Mouse (Mus musculus) retina, adult 2 months (tissue): Measurements from ENCODE around the gene Ap1b1.
A peak's percentile ranks its signal among the peaks of the same experiment; 100 is the strongest.
"Not testable (repeated sequence)": the region's sequence is repeated elsewhere in the genome, so short reads cannot be mapped to it uniquely, and the experiment has no call there.

Experiments
- DNase-seq: peaks from one replicate; pipeline ENCODE4 v3.0.0-alpha.2; 2012; ENCODE audit warnings: low read depth, low spot score

The Ap1b1 gene

GRCm38 (mm10) chr11:5061413-5062139 is 75.0 kb downstream of the Ap1b1 start:
- DNase-seq, result no peak

- no peak for DNase-seq
Observed at GRCm38 (mm10) chr11:5062326-5062725, 75.7 kb downstream of the Ap1b1 start.

DNA sequence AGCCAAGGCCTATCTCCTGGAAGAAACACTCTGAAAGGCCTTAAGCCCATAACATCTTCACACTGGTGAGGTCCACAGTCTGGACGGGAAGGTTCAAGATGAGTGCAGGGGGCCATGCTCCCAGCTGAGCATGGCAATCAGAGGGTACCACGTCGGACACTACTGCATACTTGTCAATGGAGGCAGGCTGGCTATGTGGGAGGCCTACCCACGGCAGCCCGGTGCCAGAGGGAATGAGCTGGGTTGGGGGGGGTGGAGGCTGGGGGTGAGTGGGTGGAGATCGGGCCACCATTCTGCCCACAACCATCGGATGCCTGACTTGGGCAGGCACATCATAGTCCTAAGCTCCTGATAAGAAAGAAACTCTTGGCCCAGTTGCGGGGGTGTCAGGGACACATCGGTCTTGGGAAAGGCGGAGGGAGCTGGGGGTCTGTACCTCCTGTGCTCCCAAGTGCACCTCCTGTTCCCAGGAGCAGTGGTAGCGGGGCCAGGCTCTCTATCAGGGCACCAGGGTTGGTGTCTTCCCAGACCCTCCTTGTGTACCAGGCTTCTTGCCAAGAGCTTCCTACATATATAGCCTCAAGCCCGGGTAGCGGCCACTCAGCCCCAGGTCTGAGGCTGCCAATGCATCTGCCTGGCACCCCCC is 76.4 kb downstream of the Ap1b1 start:
- DNase-seq, result no peak

DNA sequence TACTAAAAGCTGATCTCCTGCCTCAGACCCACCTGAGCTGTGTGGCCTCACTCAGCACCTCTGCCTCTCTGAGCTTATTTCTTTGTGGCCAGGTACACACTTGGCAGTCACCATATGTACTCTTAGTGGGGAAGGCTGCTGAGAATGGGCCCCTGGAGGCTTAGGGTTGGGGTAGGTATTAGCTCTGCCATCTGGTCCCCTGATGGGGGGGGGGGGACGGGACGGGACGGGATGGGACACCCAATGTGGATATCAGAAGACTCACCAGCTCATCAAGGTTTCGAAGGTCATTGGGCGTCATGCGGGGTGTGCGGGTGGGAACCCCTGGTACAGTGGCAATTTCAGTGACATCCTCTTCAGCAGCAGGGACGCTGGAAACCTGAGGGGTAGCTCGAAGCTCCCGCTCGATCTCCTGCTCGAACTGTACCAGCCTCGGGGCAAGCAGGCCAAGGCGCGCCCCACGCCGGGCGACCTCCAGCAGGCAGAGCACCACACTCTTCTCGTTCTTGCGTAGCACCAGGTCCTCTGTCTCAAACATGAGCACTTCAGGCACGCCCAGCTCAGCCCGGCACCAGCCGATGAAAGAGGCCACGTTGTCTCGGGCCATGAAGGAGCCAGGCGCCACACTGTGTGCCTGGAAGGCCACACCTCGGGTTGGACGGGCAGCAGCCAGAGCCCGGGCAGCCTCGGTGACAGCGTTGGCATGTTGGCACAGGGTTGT is 77.1 kb downstream of the Ap1b1 start:
- no peak for DNase-seq

DNA sequence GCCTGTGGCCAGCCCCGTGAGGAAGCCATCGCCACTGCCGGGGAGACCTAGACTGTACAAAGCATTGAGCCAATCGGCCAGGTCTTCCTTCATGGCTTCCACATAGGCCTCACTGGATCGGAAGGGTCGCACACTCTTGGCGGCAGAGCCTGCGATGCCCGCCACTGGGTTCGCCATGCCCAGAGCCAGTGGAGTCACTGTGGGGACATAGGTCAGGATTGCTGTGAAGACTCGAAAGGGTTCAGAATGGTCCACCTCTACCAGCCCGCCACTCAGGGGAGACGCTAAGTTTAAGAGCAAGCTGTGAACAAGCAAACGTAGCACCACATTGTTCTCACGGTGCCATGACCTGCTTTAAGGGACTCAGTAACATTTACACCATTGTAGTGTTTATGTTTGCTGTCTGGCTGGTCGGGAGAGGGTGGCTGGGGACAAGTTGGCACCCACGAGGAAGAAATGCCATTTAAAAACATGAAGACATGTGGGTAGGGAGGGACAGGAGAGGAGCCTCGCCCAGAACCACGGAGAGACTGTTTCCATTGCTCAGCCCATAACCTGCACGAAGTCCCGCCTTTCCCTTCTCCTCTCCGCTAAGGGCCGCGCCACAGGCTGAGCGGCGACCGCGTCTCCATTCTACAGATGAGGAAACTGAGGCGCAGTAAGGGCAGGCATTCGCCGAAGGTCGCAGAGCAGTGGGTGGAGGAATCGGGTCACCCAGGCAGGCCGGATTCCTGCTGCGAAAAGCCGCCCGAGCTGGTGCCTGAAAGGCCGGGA is 77.8 kb downstream of the Ap1b1 start:
- no peak for DNase-seq

DNA sequence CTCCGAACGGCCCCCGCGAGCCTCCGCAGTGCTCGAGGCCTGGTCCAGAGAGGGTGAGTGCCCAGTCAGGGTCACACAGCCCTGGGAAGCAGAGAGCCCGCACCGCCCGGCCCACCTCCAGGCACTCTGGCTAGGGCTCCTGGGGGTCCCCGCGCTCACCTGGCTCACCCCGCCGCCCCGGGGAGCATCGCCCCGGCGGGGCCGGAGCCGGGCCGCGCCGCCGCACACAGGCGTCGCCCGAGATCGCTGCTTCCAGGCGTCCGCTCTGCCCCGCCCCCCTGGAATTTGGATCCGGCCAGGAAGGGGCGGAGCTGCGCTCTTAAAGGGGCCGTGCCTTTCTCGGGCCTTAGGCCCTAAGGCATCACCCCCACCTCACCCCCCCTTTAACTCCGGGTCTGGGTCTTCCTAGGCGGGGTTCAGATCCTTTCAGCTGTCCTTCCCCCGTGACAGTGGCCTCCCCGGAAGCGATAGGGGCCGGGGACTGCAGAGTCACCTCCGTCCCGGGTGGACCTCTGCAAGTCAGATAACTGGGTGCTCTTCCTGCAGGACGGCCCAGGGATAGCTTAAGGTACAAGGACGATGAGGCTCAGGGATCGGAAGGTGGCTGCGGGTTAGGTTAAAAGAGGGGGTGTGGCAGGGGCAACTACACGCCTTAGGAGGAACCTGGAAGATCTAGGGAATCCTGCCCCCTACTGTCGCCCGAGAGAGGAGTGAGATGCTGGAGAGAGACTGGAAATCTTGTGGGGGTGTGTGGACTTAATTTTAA is 78.6 kb downstream of the Ap1b1 start, which contains the start of gene Gas2l1:
Gene Gas2l1 (minus strand): TSS at position 272 of the 766 bp plus-strand sequence.
- DNase-seq, result peak; percentile 65

DNA sequence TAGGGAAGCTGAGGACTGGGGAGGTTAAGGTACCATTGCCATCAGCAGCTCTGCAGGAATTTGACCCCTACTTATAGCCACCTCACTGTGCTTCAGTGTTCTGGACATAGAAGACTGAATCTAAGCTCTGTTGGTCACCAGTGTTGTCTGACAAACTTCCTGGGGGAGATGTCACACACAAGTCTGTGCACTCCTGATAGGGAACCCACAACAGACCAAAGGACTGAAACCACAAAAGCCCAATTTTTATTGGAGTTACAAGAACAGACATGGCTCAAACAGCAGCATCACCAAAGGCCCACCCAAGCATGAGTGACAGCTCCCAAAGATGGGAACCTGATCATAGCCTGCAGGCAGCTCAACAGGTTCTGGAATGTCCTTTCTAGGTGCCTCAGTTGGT is 80.4 kb downstream of the Ap1b1 start:
- DNase-seq, result no peak

GRCm38 (mm10) chr11:5068126-5068971 is 81.7 kb downstream of the Ap1b1 start:
- no peak for DNase-seq

DNA sequence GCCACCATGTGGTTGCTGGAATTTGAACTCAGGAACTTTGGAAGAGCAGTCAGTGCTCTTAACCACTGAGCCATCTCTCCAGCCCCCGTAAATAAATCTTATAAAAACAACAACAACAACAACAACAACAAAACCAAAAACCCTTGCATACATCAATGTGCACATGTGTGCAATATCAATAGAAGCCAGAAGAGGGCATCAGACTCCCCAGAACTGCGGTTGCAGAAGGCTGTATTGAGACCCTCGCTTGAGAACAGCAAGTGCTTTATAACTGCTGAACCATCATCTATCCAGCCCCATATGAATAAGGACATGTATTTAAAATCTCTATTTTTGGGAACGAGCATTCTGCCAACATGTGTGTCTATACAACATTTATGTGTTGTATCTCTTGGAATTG is 88.3 kb downstream of the Ap1b1 start:
- no peak for DNase-seq

DNA sequence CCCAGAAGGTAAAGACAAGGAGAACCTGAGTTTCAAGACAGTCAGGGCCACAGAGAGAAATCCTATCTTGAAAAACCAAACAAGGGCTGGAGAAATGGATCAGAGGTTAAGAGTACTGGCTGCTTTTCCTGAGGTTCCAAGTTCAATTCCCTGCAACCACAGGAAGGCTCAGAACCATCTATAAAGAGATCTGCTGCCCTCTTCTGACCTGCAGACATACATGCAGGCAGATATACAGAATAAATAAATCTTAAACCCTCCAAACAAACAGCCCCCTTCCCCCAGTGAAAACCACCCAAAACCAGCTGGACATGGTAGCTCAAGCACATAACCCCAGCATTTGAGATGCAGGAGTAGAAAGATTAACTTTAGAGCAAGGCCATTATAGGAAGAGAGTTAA is 89.1 kb downstream of the Ap1b1 start:
- DNase-seq, result no peak

DNA sequence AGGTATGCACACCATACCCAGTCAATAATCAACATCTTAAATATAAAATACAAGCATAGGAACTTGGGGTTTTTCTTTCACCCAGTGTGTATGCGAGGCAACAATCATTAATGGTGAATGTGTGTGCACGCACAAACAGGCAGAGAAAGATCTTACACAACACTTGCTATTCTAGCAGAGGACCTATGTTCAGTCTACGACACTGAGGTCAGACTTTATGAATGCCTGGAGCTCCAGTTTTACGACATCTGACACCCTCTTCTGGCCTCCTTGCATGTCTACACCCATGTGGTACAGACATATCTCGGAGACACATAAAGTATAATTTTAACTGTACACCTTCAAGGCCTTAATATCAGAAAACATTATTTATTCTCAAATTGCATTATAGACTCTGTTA is 90.2 kb downstream of the Ap1b1 start:
- not testable (repeated sequence) for DNase-seq

GRCm38 (mm10) chr11:5089147-5089546 is 102.5 kb downstream of the Ap1b1 start:
- no peak for DNase-seq

- no peak for DNase-seq
Observed at GRCm38 (mm10) chr11:5091706-5092105, 105.1 kb downstream of the Ap1b1 start.
